Mouse (Mus musculus): ENCODE measurements around the gene Coro2b. TPM values are rescaled to one million over a fixed set of nuclear protein-coding genes. Genes with fewer than 3 reads are reported as not detected.

Coro2b gene
- total RNA-seq, 2 experiments from 2014 or later: 178 to 185 TPM

DNA sequence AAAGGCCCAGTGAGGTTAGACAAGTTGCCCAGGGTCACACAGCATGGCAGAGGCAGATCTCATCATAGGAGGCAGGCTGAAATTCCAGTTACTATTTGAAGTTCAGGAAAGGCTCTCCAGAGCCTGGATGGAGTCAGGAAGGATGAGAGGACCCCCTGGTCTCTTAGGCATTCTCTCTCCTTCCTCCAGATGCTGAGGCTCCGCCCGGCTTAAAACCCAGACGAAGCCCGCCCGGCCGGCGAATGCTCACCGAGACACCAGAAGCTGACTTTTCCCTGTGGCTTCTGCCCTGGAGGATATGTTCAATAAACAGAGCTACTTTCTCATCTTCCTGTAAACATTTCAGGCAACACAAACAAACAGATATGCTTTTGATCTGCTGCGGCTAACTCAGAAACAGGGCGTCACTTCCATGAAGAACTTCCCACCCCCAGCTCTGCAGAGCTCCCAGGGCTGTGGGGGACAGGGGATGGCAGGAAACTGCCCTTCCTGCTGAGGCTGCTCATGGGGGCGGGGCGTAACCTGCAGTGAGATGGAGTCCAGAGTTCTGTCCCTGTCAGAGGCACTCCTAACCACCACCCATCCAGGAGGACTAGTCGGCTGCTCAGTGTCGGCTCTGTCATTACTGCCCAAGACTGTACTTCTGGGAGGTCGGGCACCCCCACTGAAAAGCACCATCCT, 13.9 kb downstream of the Coro2b start:
- no peak for DNase-seq (ENCODE audit: extremely low spot score in 1 of 2, low spot score in 2 of 2)
- H3K4me3 ChIP-seq: no peak overlapping the region
- TF ChIP-seq CTCF (IDR thresholded peaks at IDR 0.05): no peak
- intact Hi-C loops (cut with DNase I): no loop called here
- peak overlapping the region; percentile 84 for H3K27ac ChIP-seq

DNA sequence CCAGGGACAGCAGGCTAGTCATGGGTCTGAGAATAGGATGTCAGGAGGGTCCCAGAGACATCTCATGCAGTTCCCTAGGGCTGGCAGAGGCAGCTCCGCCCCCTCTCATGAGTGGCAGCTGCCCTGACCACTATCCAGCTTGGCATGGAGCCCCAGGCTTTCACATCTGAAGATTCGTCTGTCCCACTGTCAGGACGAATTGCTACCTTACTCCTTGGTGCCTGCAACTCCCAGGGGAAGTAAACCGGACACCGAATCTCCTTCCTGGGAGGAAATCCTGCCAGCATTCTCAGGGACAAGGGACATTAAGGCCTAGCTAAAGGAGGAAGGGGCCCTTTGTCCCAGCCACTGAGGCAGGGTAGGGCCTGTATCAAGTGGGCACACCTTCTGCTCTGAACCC, 14.6 kb downstream of the Coro2b start:
- DNase-seq (ENCODE audit: extremely low spot score in 1 of 2, low spot score in 2 of 2): no peak
- TF ChIP-seq CTCF (IDR thresholded peaks at IDR 0.05): no peak
- Histone ChIP-seq H3K4me3 (no peak overlapping the region), H3K27ac (peak overlapping the region; percentile 84)
- intact Hi-C loops (cut with DNase I): no loop called here

DNA sequence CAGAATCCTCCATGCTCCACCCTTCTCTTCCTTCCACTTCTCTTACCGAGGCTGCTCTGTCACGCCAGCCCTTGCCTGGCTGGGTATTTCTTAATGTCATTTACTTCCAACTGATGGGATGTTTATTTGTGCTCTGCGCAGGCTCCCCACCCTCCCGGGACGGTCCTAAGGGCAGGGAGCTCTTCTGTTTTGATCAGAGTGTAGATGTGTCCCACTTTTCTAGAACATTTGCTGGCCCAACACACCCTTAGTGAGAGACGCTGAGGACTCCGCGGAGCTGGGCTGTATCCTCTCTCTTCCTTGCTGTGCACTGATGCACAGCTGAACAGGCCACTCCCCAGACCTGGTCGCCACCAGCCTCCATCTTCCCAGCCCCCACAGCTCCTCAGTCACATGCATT, 15.3 kb downstream of the Coro2b start:
- TF ChIP-seq CTCF (IDR thresholded peaks at IDR 0.05): no peak
- no peak for DNase-seq (ENCODE audit: extremely low spot score in 1 of 2, low spot score in 2 of 2)
- Histone ChIP-seq H3K4me3 (no peak overlapping the region; the same call in 1 of the 2 replicates), H3K27ac (peak overlapping the region; percentile 84)
- intact Hi-C loops (cut with DNase I): no loop called here

DNA sequence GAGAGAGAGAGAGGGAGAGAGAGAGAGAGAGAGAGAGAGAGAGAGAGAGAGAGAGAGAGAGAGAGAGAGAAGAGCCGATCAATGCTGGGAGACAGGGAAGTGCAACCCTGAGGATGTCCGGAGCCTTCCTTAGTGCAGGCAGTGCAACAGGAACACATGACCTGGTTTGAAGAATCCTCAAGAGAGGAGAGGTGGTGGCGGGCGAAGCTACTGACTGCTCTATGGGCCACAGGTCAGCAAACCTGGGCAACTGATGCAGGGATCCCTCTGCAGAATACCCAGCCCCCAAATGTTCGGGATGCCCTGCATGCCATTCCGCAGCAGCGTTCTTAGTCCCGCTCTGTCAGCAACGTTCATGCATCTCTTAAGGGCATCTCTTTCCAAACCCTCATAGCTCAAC, 15.9 kb downstream of the Coro2b start:
- Histone ChIP-seq H3K27ac (peak overlapping the region; percentile 84), H3K4me3 (no peak overlapping the region; the same call in 1 of the 2 replicates)
- no peak for TF ChIP-seq CTCF (IDR thresholded peaks at IDR 0.05)
- intact Hi-C loops (cut with DNase I): no loop called here
- DNase-seq (ENCODE audit: extremely low spot score in 1 of 2, low spot score in 2 of 2): no peak

DNA sequence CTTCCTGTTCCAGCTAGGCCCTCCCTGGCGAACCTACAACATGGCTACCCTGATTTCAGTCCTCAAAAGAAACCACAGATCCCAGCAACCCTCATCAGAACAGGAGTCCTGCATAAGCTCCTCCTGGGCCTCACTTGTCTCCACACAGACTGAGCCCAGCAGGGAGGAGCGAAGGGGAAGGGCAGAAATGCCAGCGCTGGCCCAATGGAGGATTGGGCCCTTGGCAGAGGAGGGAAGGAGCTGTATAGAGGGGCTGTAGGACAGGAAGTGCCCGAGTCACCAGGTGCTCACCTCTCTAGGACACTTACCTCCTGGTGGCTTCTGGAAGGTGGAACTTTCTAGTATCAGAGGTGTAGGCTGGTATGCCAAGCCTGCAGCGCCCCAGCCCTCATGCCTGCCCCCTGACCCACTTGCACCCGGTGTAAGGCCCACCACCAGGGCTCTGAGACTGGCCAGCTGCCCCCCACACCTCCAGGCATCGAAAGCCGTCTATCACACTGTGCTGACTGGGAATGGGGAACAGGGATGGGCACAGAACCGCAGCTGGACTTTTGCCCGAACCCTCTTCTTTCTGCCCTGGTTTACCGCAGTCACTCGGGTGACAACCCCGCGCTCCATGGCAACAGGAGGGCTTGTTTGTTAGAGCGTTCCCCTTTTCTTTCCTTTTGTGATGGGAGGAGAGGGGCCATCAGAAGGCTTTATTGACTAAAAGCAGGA, 16.9 kb downstream of the Coro2b start:
- H3K4me3 ChIP-seq: no peak overlapping the region
- intact Hi-C loops (cut with DNase I): no loop called here
- no peak for TF ChIP-seq CTCF (IDR thresholded peaks at IDR 0.05)
- H3K27ac ChIP-seq: peak overlapping the region; percentile 84
- no peak for DNase-seq (ENCODE audit: extremely low spot score in 1 of 2, low spot score in 2 of 2)

DNA sequence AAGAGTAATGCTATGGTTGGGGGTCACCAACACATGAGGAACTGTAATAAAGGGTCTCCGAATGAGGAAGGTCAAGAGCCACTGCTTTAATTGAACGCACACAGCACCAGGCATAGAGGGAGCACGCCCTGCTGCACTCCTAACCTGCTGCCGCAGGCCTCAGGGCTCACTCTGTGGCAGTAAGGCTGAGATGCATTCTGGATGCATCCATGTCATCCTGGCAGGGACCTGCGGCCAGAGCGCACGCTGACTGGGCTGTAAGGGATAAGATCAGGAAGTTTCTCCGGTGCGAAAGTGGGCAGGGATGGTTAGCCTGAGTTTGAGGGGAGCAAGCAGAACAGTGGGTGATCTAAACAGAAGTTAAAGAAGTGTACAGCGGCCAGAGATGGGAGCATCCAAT, 17.5 kb downstream of the Coro2b start:
- intact Hi-C loops (cut with DNase I): no loop called here
- Histone ChIP-seq H3K4me3 (no peak overlapping the region), H3K27ac (peak overlapping the region; percentile 84)
- no peak for DNase-seq (ENCODE audit: extremely low spot score in 1 of 2, low spot score in 2 of 2)
- no peak for TF ChIP-seq CTCF (IDR thresholded peaks at IDR 0.05)

DNA sequence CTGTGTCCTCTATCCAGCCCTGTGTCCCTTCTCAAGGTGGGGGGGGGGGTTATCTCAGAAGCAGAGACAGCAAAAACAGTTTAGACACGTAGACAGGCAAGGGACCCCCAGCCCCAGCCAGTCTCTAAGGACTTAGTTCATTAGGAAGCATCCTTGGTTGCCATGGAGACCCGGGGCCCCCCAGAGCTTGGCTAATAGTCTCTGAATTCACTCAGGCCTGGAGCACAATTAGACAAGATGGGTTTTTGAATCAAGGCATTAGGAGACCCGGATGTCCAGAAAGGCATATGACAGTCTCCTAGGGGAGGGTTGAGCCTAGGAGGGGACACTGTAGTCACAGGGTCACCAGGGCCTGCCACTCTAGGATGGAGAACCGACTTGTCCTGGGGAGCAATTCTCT, 18.3 kb downstream of the Coro2b start:
- no peak for TF ChIP-seq CTCF (IDR thresholded peaks at IDR 0.05)
- peak overlapping the region; percentile 84 for H3K27ac ChIP-seq
- no peak for DNase-seq (ENCODE audit: extremely low spot score in 1 of 2, low spot score in 2 of 2)
- intact Hi-C loops (cut with DNase I): no loop called here
- H3K4me3 ChIP-seq: no peak overlapping the region

DNA sequence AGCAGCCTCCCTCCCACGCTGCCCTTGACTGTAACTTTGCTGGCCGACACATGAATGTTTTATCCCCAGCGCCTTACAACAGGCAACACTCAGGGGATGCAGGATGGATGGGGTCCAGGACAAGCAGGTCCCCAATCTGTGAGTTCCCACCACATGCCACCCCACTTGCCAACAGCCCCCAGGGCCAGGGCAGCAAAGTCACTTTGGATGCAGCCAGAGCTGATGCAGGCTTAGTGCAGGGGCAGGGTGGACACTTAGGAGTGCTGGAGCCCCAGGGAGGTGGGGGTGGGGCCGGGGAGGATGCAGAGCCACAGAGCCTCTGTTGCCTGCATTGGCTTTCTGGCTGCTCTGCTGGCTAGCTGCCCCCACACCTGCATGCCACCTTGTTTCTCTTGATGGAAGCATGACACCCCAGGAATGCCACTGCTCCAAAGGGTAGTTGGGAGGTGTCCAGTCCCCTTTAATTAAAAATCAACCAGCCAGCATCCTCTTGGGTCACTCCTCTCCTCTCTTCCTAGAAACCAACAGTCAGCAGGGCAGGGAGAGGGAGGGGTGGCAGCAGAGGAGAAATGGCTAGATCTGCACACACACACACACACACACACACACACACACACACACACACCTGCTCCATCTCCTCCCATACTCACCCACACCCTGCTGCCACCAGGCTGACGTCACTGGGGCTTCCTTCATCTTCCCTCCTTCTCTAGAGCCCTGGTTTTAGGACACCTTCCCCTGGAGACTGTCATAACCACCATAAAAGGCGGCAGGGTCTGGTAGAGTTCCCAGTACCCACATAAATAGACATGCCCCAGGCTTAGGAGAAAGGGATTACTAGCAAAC, 19.5 kb downstream of the Coro2b start:
- no peak for TF ChIP-seq CTCF (IDR thresholded peaks at IDR 0.05)
- Histone ChIP-seq H3K4me3 (no peak overlapping the region), H3K27ac (peak overlapping the region; percentile 67)
- intact Hi-C loops (cut with DNase I): no loop called here
- DNase-seq (ENCODE audit: extremely low spot score in 1 of 2, low spot score in 2 of 2): peak in 1 of 2 experiments; percentile 65

DNA sequence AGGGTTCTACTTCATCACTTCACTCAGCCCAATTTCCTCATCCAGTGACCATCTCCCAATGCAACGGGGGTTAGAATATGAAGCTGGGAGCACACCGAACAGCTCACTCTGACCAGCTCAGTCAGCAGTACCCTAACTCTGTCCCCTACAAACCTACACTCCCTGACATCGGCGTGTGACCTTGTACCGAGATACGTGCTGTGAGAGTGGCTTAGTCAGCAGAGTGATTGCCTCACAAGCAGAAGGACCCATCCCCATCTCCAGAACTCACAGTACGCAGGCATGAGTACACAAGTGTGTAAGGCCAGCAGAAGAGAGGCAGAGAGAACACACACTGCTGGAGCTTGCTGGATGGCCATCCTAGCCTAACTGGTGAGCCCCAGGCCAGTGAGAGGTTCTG, 21.7 kb downstream of the Coro2b start:
- TF ChIP-seq CTCF (IDR thresholded peaks at IDR 0.05): no peak
- peak overlapping the region; percentile 24; the same call in 1 of the 2 replicates for H3K27ac ChIP-seq
- DNase-seq (ENCODE audit: extremely low spot score in 1 of 2, low spot score in 2 of 2): no peak
- intact Hi-C loops (cut with DNase I): no loop called here
- no peak overlapping the region for H3K4me3 ChIP-seq

DNA sequence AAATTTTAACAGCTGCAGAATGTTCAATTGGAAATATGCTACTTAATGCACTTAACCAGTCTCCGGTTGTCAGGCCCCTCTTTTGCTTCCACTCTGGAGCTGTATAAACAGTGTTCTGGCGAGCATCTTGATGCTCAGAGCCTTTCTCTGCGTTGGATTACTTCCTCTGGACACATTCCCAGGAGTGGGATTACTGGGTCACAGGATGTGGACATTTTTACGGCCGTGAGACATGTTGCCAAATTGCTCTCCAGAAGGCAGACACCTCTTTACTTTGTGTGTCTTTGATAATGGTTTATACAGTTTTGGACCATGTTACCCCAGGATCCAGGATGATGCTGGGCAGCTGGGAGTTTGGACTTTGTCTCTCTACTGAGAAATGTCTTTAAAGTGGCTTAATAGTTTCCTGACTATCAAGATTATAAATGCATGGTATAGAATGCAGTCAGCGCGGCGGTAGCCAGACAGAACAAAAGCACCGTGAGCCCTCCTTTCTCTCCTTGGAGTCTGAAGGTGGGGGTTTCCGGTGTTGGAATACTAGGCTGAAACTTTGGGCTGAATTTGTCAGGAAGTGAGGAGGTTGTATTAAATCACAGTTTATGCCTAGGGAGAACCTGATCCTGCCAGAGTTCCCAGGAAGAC, 23.2 kb downstream of the Coro2b start:
- intact Hi-C loops (cut with DNase I): no loop called here
- H3K27ac ChIP-seq: peak overlapping the region; percentile 65
- no peak for TF ChIP-seq CTCF (IDR thresholded peaks at IDR 0.05)
- DNase-seq (ENCODE audit: extremely low spot score in 1 of 2, low spot score in 2 of 2): no peak
- no peak overlapping the region for H3K4me3 ChIP-seq

DNA sequence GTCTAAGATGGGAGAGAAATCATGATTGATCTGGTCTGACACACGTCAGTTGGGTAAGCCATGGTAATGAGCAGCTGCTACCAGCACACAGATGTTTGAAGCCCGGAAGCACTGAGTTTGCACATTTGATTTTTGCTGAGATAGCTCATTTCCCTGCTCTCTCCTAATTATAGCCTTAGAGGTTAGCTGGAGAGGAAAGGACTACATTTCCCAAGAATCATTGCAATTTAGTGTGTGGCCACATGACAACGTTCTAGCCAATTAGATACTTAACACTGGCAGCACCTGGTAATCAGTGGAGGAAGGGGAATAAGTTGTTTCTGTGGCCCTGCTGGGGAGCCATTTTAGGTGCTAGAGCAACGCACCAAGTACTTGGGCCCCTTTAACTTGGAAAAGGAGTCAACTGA, 26.3 kb downstream of the Coro2b start:
- peak overlapping the region; percentile 76 for H3K27ac ChIP-seq
- TF ChIP-seq CTCF (IDR thresholded peaks at IDR 0.05): no peak
- intact Hi-C loops (cut with DNase I): no loop called here
- H3K4me3 ChIP-seq: no peak overlapping the region
- DNase-seq (ENCODE audit: extremely low spot score in 1 of 2, low spot score in 2 of 2): no peak
